Mouse (Mus musculus) brain, adult 10 weeks (tissue): ENCODE measurements around the gene 4932429P05Rik. TPM values are rescaled to one million over a fixed set of nuclear protein-coding genes. Genes with fewer than 3 reads are reported as not detected.

ENCODE experiments used
- polyA plus RNA-seq: library from polyadenylated mRNA; stranded (reverse); fragments of 350-450 nt; fragmentation: Illumina TruSeq; extraction: RNeasy Lipid Tissue Mini Kit (QIAGEN cat#74804); gene quantifications from one replicate; pipeline ENCODE4 v1.2.3, GENCODE M21; 2015; ENCODE audit warnings: low read depth, low replicate concordance

4932429P05Rik gene
- polyA plus RNA-seq, result not detected

GRCm38 (mm10) chrX:89751968-89752367 lies at the start of gene 4932429P05Rik:
Gene 4932429P05Rik, plus strand, starts transcription at chrX:89752268.

Other genes with a start within 250 kb of the 4932429P05Rik start
- not detected for gene 4930415L06Rik, start 180.6 kb downstream of the 4932429P05Rik start, polyA plus RNA-seq